Mouse (Mus musculus) MEL (cell line): ENCODE data around the gene Glis1. TPM values are rescaled to one million over a fixed set of nuclear protein-coding genes. Genes with fewer than 3 reads are reported as not detected.

Source experiments
- DNase-seq: peaks from one replicate; pipeline ENCODE4 v3.0.0; 2011; ENCODE audit warnings: low read depth, low spot score
- H3K27ac ChIP-seq: 2 replicates; pipeline ENCODE4 v1.5.1; 2012; ENCODE audit warnings: low read depth, mild to moderate bottlenecking, control low read depth, low read length, moderate library complexity; ENCODE audit not compliant: control insufficient read depth
- H3K27me3 ChIP-seq, 2 experiments: fragments of 150-350 bp in 1 of 2; sonication (generic) in 1 of 2; 2 replicates each; pipeline ENCODE4 v1.6.1; 2012; ENCODE audit warnings: low read length in 2 of 2, mild to moderate bottlenecking in 2 of 2, improper control_type of control experiment in 1 of 2, moderate library complexity in 1 of 2; ENCODE audit not compliant: insufficient read depth in 2 of 2, control insufficient read depth in 1 of 2
- H3K36me3 ChIP-seq, 2 experiments: 2 replicates each; pipeline ENCODE4 v1.6.1; 2012 to 2014; ENCODE audit warnings: low read length in 2 of 2, improper control_type of control experiment in 1 of 2, inconsistent platforms in 1 of 2, mild to moderate bottlenecking in 1 of 2; ENCODE audit not compliant: insufficient read depth in 2 of 2, control insufficient read depth in 1 of 2
- H3K4me1 ChIP-seq, 2 experiments: fragments of 150-350 bp in 1 of 2; sonication (generic) in 1 of 2; 2 replicates each; pipeline ENCODE4 v1.6.1; 2012; ENCODE audit warnings: low read length in 2 of 2, improper control_type of control experiment in 1 of 2, mild to moderate bottlenecking in 1 of 2; ENCODE audit not compliant: insufficient read depth in 2 of 2, control insufficient read depth in 1 of 2
- H3K4me3 ChIP-seq, 2 experiments: fragments of 150-350 bp in 1 of 2; sonication (generic) in 1 of 2; 2 replicates each; pipeline ENCODE4 v1.5.1; 2012; ENCODE audit warnings: low read depth in 2 of 2, low read length in 2 of 2, mild to moderate bottlenecking in 2 of 2, moderate library complexity in 2 of 2, control low read depth in 1 of 2, improper control_type of control experiment in 1 of 2; ENCODE audit not compliant: control insufficient read depth in 1 of 2, insufficient read depth in 1 of 2
- H3K79me2 ChIP-seq: 2 replicates; pipeline ENCODE4 v1.6.1; 2012; ENCODE audit warnings: mild to moderate bottlenecking, low read length, moderate library complexity; ENCODE audit not compliant: control insufficient read depth, poor library complexity, insufficient read depth
- H3K9ac ChIP-seq: 2 replicates; pipeline ENCODE4 v1.6.1; 2012; ENCODE audit warnings: low read depth, mild to moderate bottlenecking, control low read depth, low read length, moderate library complexity; ENCODE audit not compliant: control insufficient read depth, poor library complexity, severe bottlenecking
- H3K9me3 ChIP-seq: fragments of 150-350 bp; sonication (generic); replicated peaks from 2 replicates; pipeline ENCODE4 v1.6.1; 2012; ENCODE audit warnings: mild to moderate bottlenecking, low read length, improper control_type of control experiment, moderate library complexity; ENCODE audit not compliant: insufficient read depth
- BHLHE40 ChIP-seq: IDR thresholded peaks from 2 replicates; pipeline ENCODE4 v1.6.1; 2012; ENCODE audit warnings: low read depth, mild to moderate bottlenecking, inconsistent platforms, low read length, improper control_type of control experiment, borderline replicate concordance
- CHD2 ChIP-seq: IDR thresholded peaks from 2 replicates; pipeline ENCODE4 v1.6.1; 2011; ENCODE audit warnings: low read length, improper control_type of control experiment
- CTCF ChIP-seq, 3 experiments: IDR thresholded peaks in 2 of 3; conservative IDR thresholded peaks in 1 of 3; 2 replicates each; pipeline ENCODE4 v1.5.1; 2011 to 2012; ENCODE audit warnings: low read length in 3 of 3, low read depth in 2 of 3, mild to moderate bottlenecking in 2 of 3, improper control_type of control experiment in 1 of 3, inconsistent platforms in 1 of 3, mixed read lengths in 1 of 3, moderate library complexity in 1 of 3; ENCODE audit not compliant: control insufficient read depth in 1 of 3, insufficient read depth in 1 of 3, poor library complexity in 1 of 3, severe bottlenecking in 1 of 3
- EP300 ChIP-seq, 2 experiments: IDR thresholded peaks; 2 replicates each; pipeline ENCODE4 v1.6.1; 2011; ENCODE audit warnings: improper control_type of control experiment in 2 of 2, low read length in 2 of 2, low read depth in 1 of 2, mild to moderate bottlenecking in 1 of 2
- ETS1 ChIP-seq: IDR thresholded peaks from 2 replicates; pipeline ENCODE4 v1.6.1; 2012; ENCODE audit warnings: low read depth, mild to moderate bottlenecking, inconsistent platforms, low read length, improper control_type of control experiment, moderate library complexity
- JUND ChIP-seq: IDR thresholded peaks from 2 replicates; pipeline ENCODE4 v1.6.1; 2011; ENCODE audit warnings: low read depth, mild to moderate bottlenecking, improper control_type of control experiment, low read length
- KAT2A ChIP-seq: conservative IDR thresholded peaks from 2 replicates; pipeline ENCODE4 v1.6.1; 2012; ENCODE audit warnings: low read depth, low read length, improper control_type of control experiment, inconsistent platforms
- MAFK ChIP-seq: IDR thresholded peaks from 2 replicates; pipeline ENCODE4 v1.6.1; 2011; ENCODE audit warnings: low read depth, mild to moderate bottlenecking, low read length, improper control_type of control experiment, borderline replicate concordance
- MEF2A ChIP-seq: IDR thresholded peaks from 2 replicates; pipeline ENCODE4 v1.6.1; 2014; ENCODE audit warnings: low read depth, mild to moderate bottlenecking, inconsistent platforms, low read length, improper control_type of control experiment; ENCODE audit not compliant: poor library complexity, insufficient replicate concordance, severe bottlenecking; ENCODE audit errors: extremely low read depth
- MYB ChIP-seq: IDR thresholded peaks from 2 replicates; pipeline ENCODE4 v1.6.1; 2011; ENCODE audit warnings: mild to moderate bottlenecking, low read depth, low read length, improper control_type of control experiment
- NELFE ChIP-seq: IDR thresholded peaks from 2 replicates; pipeline ENCODE4 v1.6.1; 2011; ENCODE audit warnings: low read depth, low read length, improper control_type of control experiment
- POLR2A ChIP-seq, 2 experiments: IDR thresholded peaks; 2 replicates each; pipeline ENCODE4 v1.6.1; 2011 to 2012; ENCODE audit warnings: low read length in 2 of 2, mild to moderate bottlenecking in 2 of 2, control low read depth in 1 of 2, improper control_type of control experiment in 1 of 2, low read depth in 1 of 2, moderate library complexity in 1 of 2; ENCODE audit not compliant: control insufficient read depth in 1 of 2, insufficient read depth in 1 of 2, poor library complexity in 1 of 2
- POLR2AphosphoS5 ChIP-seq: IDR thresholded peaks from 2 replicates; pipeline ENCODE4 v1.6.1; 2012; ENCODE audit warnings: low read depth, borderline replicate concordance, mild to moderate bottlenecking, inconsistent platforms, low read length, moderate library complexity, mixed read lengths
- RAD21 ChIP-seq: IDR thresholded peaks from 2 replicates; pipeline ENCODE4 v1.6.1; 2011; ENCODE audit warnings: mild to moderate bottlenecking, low read depth, low read length, improper control_type of control experiment
- RCOR1 ChIP-seq: IDR thresholded peaks from 2 replicates; pipeline ENCODE4 v1.6.1; 2012; ENCODE audit warnings: low read depth, mild to moderate bottlenecking, inconsistent platforms, low read length, improper control_type of control experiment
- SIN3A ChIP-seq: IDR thresholded peaks from 2 replicates; pipeline ENCODE4 v1.6.1; 2012; ENCODE audit warnings: low read length, improper control_type of control experiment, inconsistent platforms
- SMC3 ChIP-seq: IDR thresholded peaks from 2 replicates; pipeline ENCODE4 v1.6.1; 2011; ENCODE audit warnings: low read depth, low read length, improper control_type of control experiment
- UBTF ChIP-seq: IDR thresholded peaks from 2 replicates; pipeline ENCODE4 v1.6.1; 2012; ENCODE audit warnings: low read depth, mild to moderate bottlenecking, inconsistent platforms, low read length, improper control_type of control experiment, moderate library complexity, borderline replicate concordance; ENCODE audit not compliant: insufficient read depth
- USF1 ChIP-seq: IDR thresholded peaks from 2 replicates; pipeline ENCODE4 v1.6.1; 2014; ENCODE audit warnings: low read depth, mild to moderate bottlenecking, inconsistent platforms, low read length, improper control_type of control experiment, moderate library complexity
- ZC3H11A ChIP-seq: IDR thresholded peaks from 2 replicates; pipeline ENCODE4 v1.6.1; 2012; ENCODE audit warnings: low read depth, mild to moderate bottlenecking, inconsistent platforms, low read length, improper control_type of control experiment
- ZKSCAN1 ChIP-seq: IDR thresholded peaks from 2 replicates; pipeline ENCODE4 v1.6.1; 2012; ENCODE audit warnings: low read depth, mild to moderate bottlenecking, inconsistent platforms, low read length, improper control_type of control experiment, moderate library complexity
- ZMIZ1 ChIP-seq: IDR thresholded peaks from 2 replicates; pipeline ENCODE4 v1.6.1; 2012; ENCODE audit warnings: low read depth, mild to moderate bottlenecking, inconsistent platforms, low read length, improper control_type of control experiment, moderate library complexity
- ZNF384 ChIP-seq: IDR thresholded peaks from 2 replicates; pipeline ENCODE4 v1.6.1; 2012; ENCODE audit warnings: low read depth, mild to moderate bottlenecking, inconsistent platforms, low read length, improper control_type of control experiment
- polyA plus RNA-seq, 2 experiments: library from polyadenylated mRNA; stranded (reverse) in 1 of 2; unstranded in 1 of 2; fragments of >175 nt in 1 of 2; fragments of >200 nt in 1 of 2; gene quantifications; 2 replicates each; pipeline versions ENCODE4 v1.2.1 to v1.2.4; 2012; ENCODE audit warnings: low replicate concordance in 2 of 2, low read depth in 1 of 2; ENCODE audit not compliant: insufficient read length in 2 of 2, insufficient read depth in 1 of 2, missing spikeins in 1 of 2
- total RNA-seq: library from RNA; depleted of rRNA; stranded (reverse); fragments of 300-350 nt; gene quantifications from 2 replicates; pipeline ENCODE4 v1.2.3, GENCODE M21; 2012

Gene Glis1
- total and polyA plus RNA-seq, 3 experiments, result 0.46 to 0.93 TPM; not detected in 1

DNA sequence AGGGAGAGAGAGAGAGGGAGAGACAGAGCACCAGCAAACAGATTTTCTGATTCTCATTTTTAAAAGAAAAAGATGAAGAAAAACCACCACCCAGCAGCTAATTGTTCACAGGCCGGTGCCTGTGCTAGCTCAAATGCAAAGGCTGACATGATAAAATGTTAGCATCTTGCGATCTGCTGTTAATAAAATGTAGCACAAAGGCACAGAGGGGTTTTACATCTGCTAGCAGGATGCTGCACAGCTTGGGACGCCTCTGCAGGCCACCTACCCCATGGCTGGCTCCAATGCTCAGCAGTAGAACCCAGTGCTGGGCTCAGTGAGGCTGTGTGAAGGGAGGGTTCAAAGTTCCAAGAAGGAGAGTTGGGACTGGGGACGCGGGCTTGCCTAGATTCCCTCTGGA, 236.3 kb downstream of the Glis1 start:
- DNase-seq, result no peak
- H3K9me3 ChIP-seq, result no peaks in the 10 kb centered on the region
- no peaks in the 10 kb centered on the region for H3K36me3 ChIP-seq
- no peak overlapping the region for H3K9ac ChIP-seq
- no peaks in the 10 kb centered on the region for H3K79me2 ChIP-seq
- no peak for TF ChIP-seq POLR2AphosphoS5
- TF ChIP-seq JUND, result no peak
- TF ChIP-seq BHLHE40, result no peak
- no peak for TF ChIP-seq ZKSCAN1
- TF ChIP-seq CHD2, result no peak
- TF ChIP-seq ETS1, result no peak
- no peak for TF ChIP-seq MEF2A
- TF ChIP-seq SIN3A, result no peak
- no peak for TF ChIP-seq EP300 (IDR thresholded peaks at IDR 0.05; ENCODE audit: low read depth in 1 of 2, low read length in 2 of 2)
- TF ChIP-seq UBTF, result no peak
- no peak for TF ChIP-seq NELFE
- TF ChIP-seq ZMIZ1, result no peak
- TF ChIP-seq RAD21, result no peak
- TF ChIP-seq USF1, result no peak
- TF ChIP-seq POLR2A (IDR thresholded peaks at IDR 0.05; ENCODE audit: control insufficient read depth in 1 of 2, insufficient read depth in 1 of 2, low read depth in 1 of 2, low read length in 2 of 2, poor library complexity in 1 of 2), result no peak
- TF ChIP-seq ZNF384, result no peak
- TF ChIP-seq MYB, result no peak
- no peak for TF ChIP-seq MAFK
- no peak for TF ChIP-seq KAT2A
- H3K4me3 ChIP-seq, result no peak overlapping the region
- H3K27ac ChIP-seq, result no peak overlapping the region
- peaks cover 13 to 16% of the 10 kb centered on the region in 2 experiments for H3K27me3 ChIP-seq
- H3K4me1 ChIP-seq, result no peaks in the 10 kb centered on the region

DNA sequence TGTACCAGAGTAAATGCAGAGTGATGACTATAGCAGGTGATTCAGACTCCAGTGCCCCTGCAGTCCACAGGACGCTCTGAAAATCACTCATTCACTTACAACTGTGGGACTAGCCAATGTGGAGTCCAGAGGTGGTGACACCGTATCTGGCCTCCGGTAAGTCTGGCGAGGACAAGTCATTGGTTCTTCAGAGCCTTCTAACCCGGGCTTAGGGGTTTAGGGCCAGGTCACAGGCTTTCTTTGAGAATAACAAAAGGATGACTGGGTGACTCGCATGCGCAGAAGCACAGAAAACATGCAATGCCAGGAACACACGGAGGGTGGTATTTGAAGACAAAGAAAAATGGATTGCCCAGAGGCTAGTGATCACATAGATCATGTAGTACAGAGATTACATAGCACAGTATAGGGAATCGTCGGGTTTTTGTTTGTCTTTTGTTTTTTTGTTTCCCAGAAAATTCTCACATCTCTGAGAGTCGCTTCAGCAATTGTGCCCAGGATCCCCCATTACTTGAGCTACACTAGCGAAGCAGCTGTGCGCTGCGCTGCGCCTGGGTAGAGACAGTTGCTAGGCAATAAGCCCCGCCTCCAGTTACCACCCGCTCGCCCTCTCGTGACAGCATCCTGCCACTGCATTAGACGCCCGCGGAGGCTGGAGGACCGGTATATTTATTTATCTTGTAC, 239.4 kb downstream of the Glis1 start:
- DNase-seq, result peak; percentile 81
- Histone ChIP-seq H3K36me3 (no peaks in the 10 kb centered on the region), H3K9me3 (no peaks in the 10 kb centered on the region), H3K79me2 (no peaks in the 10 kb centered on the region), H3K9ac (no peak overlapping the region), H3K27me3 (peaks cover 11 to 12% of the 10 kb centered on the region in 2 experiments), H3K4me1 (no peaks in the 10 kb centered on the region), H3K4me3 (no peak overlapping the region), H3K27ac (no peak overlapping the region)
- TF ChIP-seq SMC3 (peak; percentile 58; the same call in 1 of the 2 replicates), RAD21 (peak; percentile 15), KAT2A (no peak), ZNF384 (no peak), RCOR1 (peak; percentile 37; the same call in 1 of the 2 replicates), ZC3H11A (0 out of 2 replicates have a peak, but pooled peaks have one; percentile 10), ZMIZ1 (no peak), CTCF (IDR thresholded peaks at IDR 0.05 in 2 of 3, conservative IDR thresholded peaks at IDR 0.05 in 1 of 3; ENCODE audit: control insufficient read depth in 1 of 3, insufficient read depth in 1 of 3, low read depth in 2 of 3, low read length in 3 of 3, poor library complexity in 1 of 3, severe bottlenecking in 1 of 3) (peak; percentile 39 to 69 (median 61)), EP300 (IDR thresholded peaks at IDR 0.05; ENCODE audit: low read depth in 1 of 2, low read length in 2 of 2) (no peak)
